Mouse (Mus musculus) brain, embryonic 18.5 days (tissue): Measurements from ENCODE around the gene Shf.
A peak's percentile ranks its signal among the peaks of the same experiment; 100 is the strongest.
"Not testable (repeated sequence)": the region's sequence is repeated elsewhere in the genome, so short reads cannot be mapped to it uniquely, and the experiment has no call there.

ENCODE experiments used
- DNase-seq: peaks from one replicate; pipeline ENCODE4 v3.0.0-alpha.2; 2012; ENCODE audit warnings: low read depth, low spot score

Shf gene

GRCm38 (mm10) chr2:122368995-122369739 is at the start of gene Shf:
TSS of gene Shf (minus strand) at chr2:122369162.
- DNase-seq: no peak

GRCm38 (mm10) chr2:122408928-122409327 is 40.0 kb upstream of the Shf start:
- no peak for DNase-seq

GRCm38 (mm10) chr2:122407607-122408006 is 38.6 kb upstream of the Shf start:
- DNase-seq: no peak

DNA sequence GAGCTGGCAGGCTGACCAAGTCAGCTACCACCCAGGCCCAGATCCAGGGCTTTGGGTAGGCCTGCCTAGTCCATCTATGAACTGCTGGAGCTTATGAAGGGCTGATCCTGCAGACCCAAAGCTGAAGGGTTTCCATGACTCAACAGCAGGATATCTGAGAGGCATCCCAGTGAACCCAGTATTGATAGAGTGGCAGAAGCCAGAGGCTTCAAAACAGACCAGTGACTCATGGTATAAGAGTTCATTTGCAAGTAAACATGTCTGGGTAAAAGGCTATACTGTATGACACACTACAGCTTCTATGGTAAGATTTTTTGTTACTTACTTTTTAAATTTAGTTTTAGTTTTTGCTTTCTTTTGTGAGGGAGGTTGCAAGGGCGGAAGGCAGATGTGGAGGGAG is 27.2 kb upstream of the Shf start:
- DNase-seq: no peak

GRCm38 (mm10) chr2:122387135-122387534 is 18.2 kb upstream of the Shf start:
- not testable (repeated sequence) for DNase-seq

- no peak for DNase-seq
Measured at GRCm38 (mm10) chr2:122385095-122385494, 16.1 kb upstream of the Shf start.

- no peak for DNase-seq
Measured at GRCm38 (mm10) chr2:122382121-122382520, 13.2 kb upstream of the Shf start.

DNA sequence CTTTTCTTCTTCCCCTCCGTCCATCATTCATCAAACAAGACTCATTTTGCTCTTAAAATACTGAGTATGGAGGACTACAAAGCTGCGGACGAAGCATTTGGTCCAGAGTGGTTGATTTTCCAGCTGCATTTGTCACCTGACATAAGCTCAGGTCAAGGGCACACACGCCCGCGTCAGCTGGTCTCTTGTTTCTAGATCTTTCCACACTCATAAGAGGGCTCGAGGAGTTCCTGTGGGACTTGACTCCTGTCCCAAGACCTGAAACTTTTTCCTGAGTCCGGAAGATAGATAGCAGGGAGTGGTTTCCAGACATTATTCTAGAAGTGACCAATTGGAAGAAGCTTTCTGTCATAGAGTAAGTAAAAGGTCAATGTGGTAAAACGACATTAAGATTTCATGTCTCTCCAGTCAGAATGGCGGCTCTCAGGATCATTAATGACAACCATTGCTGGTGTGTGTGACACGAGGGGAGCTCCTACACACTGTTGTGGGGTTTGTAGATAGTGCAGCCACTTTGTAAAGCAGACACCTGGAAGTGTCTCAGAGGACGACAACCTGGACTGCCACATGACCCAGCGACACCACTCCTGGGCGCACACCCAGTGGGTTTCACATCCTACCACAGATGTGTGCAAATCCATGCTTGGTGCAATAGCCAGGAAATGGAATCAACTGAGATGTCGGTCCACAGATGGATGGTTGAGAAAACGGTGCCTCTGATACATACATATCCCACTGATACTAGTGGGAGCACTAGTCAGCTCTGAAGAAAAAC is 12.6 kb upstream of the Shf start:
- no peak for DNase-seq

DNA sequence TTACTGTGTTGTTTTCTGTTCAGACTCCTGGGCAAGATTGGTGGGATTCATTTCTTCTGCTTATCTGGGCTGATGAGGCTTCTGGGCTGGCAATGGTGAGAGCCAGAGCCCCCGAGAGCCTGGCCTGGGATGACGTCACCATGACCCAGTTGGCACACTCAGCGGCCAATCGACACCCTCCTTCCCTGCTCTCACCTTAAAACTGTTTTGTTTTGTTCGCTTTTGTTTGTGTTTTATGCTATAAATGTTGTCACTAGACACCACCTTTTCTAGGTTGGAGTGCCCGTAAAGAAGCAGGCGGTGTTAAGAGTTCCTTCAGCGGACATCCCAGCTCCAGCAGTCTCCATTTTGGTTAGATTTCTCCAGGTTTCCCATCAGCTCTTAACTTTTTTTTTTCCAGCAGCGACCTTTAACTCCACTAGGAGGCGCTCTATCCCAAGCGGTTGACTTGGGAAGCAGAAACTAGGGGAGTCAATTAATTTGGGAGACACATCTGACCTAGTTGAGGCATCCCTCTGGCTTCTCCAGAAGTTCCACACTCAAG is 11.9 kb upstream of the Shf start:
- no peak for DNase-seq

DNA sequence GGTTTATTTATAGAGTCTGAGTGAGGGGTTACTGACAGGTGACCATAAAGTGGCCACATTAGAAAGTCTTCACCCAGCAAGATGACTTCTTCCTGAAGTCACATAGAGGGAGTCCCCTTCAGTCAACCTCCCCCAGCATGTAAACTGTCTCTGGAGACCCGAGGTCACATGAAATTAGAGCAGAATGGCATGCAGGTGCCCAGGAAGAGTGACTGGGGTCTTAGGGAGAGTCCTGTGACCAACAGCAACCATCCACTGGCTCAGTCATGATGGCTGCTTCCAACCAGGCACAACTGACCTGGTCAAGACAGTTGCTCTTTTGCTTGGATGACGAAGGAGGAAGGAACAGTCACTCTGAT is 10.3 kb upstream of the Shf start:
- DNase-seq: no peak

- no peak for DNase-seq
Measured at GRCm38 (mm10) chr2:122378421-122379291, 9.7 kb upstream of the Shf start.

DNA sequence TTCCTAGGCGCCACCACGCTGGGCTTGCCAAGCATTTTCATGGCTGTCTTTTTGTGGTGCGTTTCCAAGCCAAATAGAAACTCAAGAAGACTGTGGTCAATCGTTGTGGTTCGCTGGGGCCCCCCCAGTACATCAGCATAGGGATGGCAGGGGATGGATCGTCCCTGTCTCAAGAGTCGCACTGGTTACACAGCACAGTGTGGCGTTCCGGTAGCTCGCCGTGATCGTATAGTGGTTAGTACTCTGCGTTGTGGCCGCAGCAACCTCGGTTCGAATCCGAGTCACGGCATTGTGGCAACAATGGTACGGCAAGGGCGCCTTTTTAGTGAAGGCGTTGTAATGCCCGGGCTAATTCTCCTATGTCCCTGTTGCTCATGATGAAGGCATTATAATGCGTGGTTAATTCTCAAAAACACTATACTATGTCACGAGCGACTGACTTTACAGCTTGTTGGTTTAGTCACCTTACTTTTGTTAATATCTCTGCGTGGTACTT is 8.8 kb upstream of the Shf start:
- no peak for DNase-seq

DNA sequence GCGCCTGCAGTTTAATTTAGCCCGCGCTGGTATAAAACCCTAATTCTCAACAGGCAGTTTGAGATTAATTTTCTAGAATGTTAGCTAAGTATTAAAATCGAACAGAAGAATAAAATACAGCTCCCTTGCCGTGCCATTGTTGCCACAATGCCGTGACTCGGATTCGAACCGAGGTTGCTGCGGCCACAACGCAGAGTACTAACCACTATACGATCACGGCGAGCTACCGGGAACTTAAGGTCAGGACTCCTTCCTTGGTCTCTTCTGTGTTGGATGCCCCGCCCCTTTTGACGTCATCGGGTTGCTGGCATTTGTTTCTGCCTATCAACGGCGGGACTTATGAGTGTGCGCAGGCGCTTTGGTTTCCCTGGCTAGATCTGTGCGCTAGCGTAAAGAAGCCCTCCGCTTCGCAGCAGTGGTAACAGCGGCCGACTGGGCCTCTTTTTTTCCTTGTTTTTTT is 8.3 kb upstream of the Shf start:
- peak; percentile 93 for DNase-seq

DNA sequence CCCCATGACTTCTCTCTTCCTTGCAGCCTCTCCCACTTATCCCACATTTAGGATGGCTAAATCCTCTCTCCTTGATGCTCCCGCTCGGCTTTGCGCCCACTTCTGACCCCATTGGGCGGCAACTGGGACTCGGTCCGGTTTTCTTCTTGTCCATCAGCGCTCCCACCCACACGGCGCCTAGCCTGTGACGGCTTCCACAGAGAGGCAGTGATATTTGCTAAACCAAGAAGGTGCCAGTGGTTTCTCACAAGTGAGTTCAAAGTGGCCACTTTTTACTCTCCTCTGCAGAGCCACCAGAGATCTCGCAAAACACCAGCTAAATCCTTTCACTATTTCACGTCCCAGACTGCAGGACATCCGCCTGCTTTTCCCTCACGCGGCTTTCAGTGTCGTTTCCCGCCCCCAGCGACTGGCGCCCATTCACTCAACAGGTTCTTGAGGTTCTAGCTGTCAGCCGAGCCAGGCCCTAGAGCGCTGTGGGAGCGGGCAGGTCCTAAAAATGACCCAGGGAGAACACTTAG is 7.1 kb upstream of the Shf start:
- DNase-seq: no peak

DNA sequence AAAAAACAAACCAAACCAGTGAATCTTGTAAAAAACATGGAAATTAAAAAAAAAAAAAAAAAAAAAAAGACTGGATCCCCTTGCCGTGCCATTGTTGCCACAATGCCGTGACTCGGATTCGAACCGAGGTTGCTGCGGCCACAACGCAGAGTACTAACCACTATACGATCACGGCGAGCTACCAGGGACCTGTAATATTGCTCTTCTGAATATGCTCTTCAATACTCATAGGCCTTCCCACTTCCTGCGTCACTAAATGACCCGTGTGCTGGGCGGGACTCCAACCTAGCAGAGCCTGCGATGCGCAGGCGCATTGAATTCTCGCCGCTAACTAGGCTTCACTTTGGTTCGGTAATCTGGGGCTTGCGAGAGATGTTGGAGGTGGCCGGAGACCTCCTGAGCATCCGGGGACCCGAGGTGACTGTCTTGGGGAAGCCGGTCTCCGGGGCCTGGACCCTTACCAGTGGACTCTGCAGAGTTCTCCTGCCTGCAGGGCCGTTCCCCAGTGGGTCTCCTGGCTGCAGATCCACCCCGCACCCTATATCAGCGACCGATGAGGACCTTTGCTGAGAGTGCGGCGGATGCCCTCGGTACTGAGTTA is 6.5 kb upstream of the Shf start:
- DNase-seq: peak; percentile 92

DNA sequence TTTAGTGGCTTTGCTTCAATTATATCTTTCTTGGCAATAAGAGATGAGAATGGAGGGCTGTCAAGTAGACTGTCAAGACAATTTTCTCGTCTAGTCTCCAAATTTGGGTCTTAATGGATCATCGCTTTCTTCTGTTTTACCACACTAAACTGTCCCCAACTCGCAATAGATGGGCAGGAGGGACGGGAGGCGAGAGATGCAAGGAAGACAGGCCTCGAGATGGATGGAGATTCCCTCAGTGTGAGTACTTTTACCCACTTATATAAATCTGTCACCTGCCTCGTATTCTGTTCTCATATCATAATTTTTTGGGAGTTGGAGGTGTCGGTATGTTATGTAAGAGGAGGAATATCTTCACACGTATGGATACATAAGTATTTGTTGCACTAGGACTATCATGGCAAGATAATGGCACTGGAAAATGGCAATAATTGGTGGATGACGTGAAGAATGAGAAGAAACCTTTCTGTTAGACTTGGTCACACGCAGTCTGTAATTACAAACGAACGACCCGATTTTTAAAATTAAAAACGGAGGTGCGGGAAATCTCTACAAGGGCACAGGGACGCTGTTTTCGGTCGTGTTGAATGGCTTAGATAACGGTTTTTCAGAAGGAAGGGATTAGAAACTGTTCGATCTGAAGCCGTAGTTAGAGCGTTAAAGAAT is 5.8 kb upstream of the Shf start:
- no peak for DNase-seq

DNA sequence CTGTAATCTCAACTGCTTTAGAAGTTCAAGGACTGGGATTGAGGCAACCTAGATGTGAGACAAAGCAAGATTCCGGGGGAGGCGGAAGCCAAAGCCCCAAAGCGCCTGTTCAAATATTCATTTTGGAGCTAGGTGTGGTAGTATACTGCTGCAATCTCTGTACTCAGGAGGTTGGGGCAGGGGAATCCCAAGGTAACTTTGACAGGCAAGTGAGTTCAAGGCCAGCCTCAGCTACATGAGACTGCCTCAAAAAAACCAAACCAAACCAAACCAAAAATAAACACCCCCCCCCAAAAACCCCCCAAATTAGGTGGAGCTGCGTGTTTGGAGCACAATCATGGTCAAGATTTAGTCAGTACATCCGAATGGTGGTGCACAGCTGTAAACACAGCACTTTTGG is 5.0 kb upstream of the Shf start:
- no peak for DNase-seq

DNA sequence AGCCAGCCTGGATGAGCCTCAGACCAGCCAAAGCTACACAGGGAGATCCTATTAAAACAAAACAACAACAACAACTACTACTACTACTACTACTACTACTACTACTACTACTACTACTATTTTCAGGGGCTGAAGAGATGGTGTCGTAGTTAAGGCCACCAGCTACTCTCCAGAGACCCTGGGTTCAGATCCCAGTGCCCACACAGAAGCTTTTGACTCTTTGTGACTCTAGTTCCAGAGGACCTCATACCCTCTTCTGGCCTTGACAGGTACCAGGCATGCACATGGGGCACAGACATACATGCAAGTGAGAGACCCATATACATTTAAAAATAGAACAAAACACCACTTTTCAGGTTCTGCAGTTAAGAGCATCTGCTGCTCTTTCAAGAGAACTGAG is 3.6 kb upstream of the Shf start:
- DNase-seq: no peak

- DNase-seq: no peak
Measured at GRCm38 (mm10) chr2:122372067-122372466, 3.1 kb upstream of the Shf start.

GRCm38 (mm10) chr2:122370101-122370750 is 1.3 kb upstream of the Shf start:
- DNase-seq: no peak
